Mouse (Mus musculus) MEL (cell line): Measurements from ENCODE around the gene Srsf10. TPM values are rescaled to one million over a fixed set of nuclear protein-coding genes. Genes with fewer than 3 reads are reported as not detected.

Experiments
- DNase-seq: peaks from one replicate; pipeline ENCODE4 v3.0.0; 2011; ENCODE audit warnings: low read depth, low spot score
- H3K27ac ChIP-seq: 2 replicates; pipeline ENCODE4 v1.5.1; 2012; ENCODE audit warnings: low read depth, mild to moderate bottlenecking, control low read depth, low read length, moderate library complexity; ENCODE audit not compliant: control insufficient read depth
- H3K27me3 ChIP-seq, 2 experiments: fragments of 150-350 bp in 1 of 2; sonication (generic) in 1 of 2; 2 replicates each; pipeline ENCODE4 v1.6.1; 2012; ENCODE audit warnings: low read length in 2 of 2, mild to moderate bottlenecking in 2 of 2, improper control_type of control experiment in 1 of 2, moderate library complexity in 1 of 2; ENCODE audit not compliant: insufficient read depth in 2 of 2, control insufficient read depth in 1 of 2
- H3K36me3 ChIP-seq, 2 experiments: 2 replicates each; pipeline ENCODE4 v1.6.1; 2012 to 2014; ENCODE audit warnings: low read length in 2 of 2, improper control_type of control experiment in 1 of 2, inconsistent platforms in 1 of 2, mild to moderate bottlenecking in 1 of 2; ENCODE audit not compliant: insufficient read depth in 2 of 2, control insufficient read depth in 1 of 2
- H3K4me1 ChIP-seq, 2 experiments: fragments of 150-350 bp in 1 of 2; sonication (generic) in 1 of 2; 2 replicates each; pipeline ENCODE4 v1.6.1; 2012; ENCODE audit warnings: low read length in 2 of 2, improper control_type of control experiment in 1 of 2, mild to moderate bottlenecking in 1 of 2; ENCODE audit not compliant: insufficient read depth in 2 of 2, control insufficient read depth in 1 of 2
- H3K4me3 ChIP-seq, 2 experiments: fragments of 150-350 bp in 1 of 2; sonication (generic) in 1 of 2; 2 replicates each; pipeline ENCODE4 v1.5.1; 2012; ENCODE audit warnings: low read depth in 2 of 2, low read length in 2 of 2, mild to moderate bottlenecking in 2 of 2, moderate library complexity in 2 of 2, control low read depth in 1 of 2, improper control_type of control experiment in 1 of 2; ENCODE audit not compliant: control insufficient read depth in 1 of 2, insufficient read depth in 1 of 2
- H3K79me2 ChIP-seq: 2 replicates; pipeline ENCODE4 v1.6.1; 2012; ENCODE audit warnings: mild to moderate bottlenecking, low read length, moderate library complexity; ENCODE audit not compliant: control insufficient read depth, poor library complexity, insufficient read depth
- H3K9ac ChIP-seq: 2 replicates; pipeline ENCODE4 v1.6.1; 2012; ENCODE audit warnings: low read depth, mild to moderate bottlenecking, control low read depth, low read length, moderate library complexity; ENCODE audit not compliant: control insufficient read depth, poor library complexity, severe bottlenecking
- H3K9me3 ChIP-seq: fragments of 150-350 bp; sonication (generic); replicated peaks from 2 replicates; pipeline ENCODE4 v1.6.1; 2012; ENCODE audit warnings: mild to moderate bottlenecking, low read length, improper control_type of control experiment, moderate library complexity; ENCODE audit not compliant: insufficient read depth
- CHD1 ChIP-seq: IDR thresholded peaks from 2 replicates; pipeline ENCODE4 v1.6.1; 2012; ENCODE audit warnings: low read depth, mild to moderate bottlenecking, inconsistent platforms, low read length, improper control_type of control experiment
- EP300 ChIP-seq, 2 experiments: IDR thresholded peaks; 2 replicates each; pipeline ENCODE4 v1.6.1; 2011; ENCODE audit warnings: improper control_type of control experiment in 2 of 2, low read length in 2 of 2, low read depth in 1 of 2, mild to moderate bottlenecking in 1 of 2
- ETS1 ChIP-seq: IDR thresholded peaks from 2 replicates; pipeline ENCODE4 v1.6.1; 2012; ENCODE audit warnings: low read depth, mild to moderate bottlenecking, inconsistent platforms, low read length, improper control_type of control experiment, moderate library complexity
- GABPA ChIP-seq: IDR thresholded peaks from 2 replicates; pipeline ENCODE4 v1.6.1; 2012; ENCODE audit warnings: low read depth, mild to moderate bottlenecking, inconsistent platforms, low read length, improper control_type of control experiment, moderate library complexity
- GATA1 ChIP-seq: IDR thresholded peaks from 2 replicates; pipeline ENCODE4 v1.6.1; 2011; ENCODE audit warnings: low read depth, low read length, improper control_type of control experiment
- HCFC1 ChIP-seq: IDR thresholded peaks from 2 replicates; pipeline ENCODE4 v1.6.1; 2012; ENCODE audit warnings: low read depth, mild to moderate bottlenecking, inconsistent platforms, low read length, improper control_type of control experiment, moderate library complexity
- KAT2A ChIP-seq: conservative IDR thresholded peaks from 2 replicates; pipeline ENCODE4 v1.6.1; 2012; ENCODE audit warnings: low read depth, low read length, improper control_type of control experiment, inconsistent platforms
- MAFK ChIP-seq: IDR thresholded peaks from 2 replicates; pipeline ENCODE4 v1.6.1; 2011; ENCODE audit warnings: low read depth, mild to moderate bottlenecking, low read length, improper control_type of control experiment, borderline replicate concordance
- MAX ChIP-seq: IDR thresholded peaks from 2 replicates; pipeline ENCODE4 v1.6.1; 2011; ENCODE audit warnings: low read length, improper control_type of control experiment
- MEF2A ChIP-seq: IDR thresholded peaks from 2 replicates; pipeline ENCODE4 v1.6.1; 2014; ENCODE audit warnings: low read depth, mild to moderate bottlenecking, inconsistent platforms, low read length, improper control_type of control experiment; ENCODE audit not compliant: poor library complexity, insufficient replicate concordance, severe bottlenecking; ENCODE audit errors: extremely low read depth
- MYC ChIP-seq: IDR thresholded peaks from 2 replicates; pipeline ENCODE4 v1.6.1; 2011; ENCODE audit warnings: low read depth, mild to moderate bottlenecking, low read length, improper control_type of control experiment, moderate library complexity
- POLR2AphosphoS5 ChIP-seq: IDR thresholded peaks from 2 replicates; pipeline ENCODE4 v1.6.1; 2012; ENCODE audit warnings: low read depth, borderline replicate concordance, mild to moderate bottlenecking, inconsistent platforms, low read length, moderate library complexity, mixed read lengths
- TAL1 ChIP-seq: IDR thresholded peaks from 2 replicates; pipeline ENCODE4 v1.6.1; 2012; ENCODE audit warnings: mild to moderate bottlenecking, inconsistent platforms, low read length, moderate library complexity, mixed read lengths
- TBP ChIP-seq: IDR thresholded peaks from 2 replicates; pipeline ENCODE4 v1.8.0; 2011; ENCODE audit warnings: low read depth, low read length, improper control_type of control experiment
- UBTF ChIP-seq: IDR thresholded peaks from 2 replicates; pipeline ENCODE4 v1.6.1; 2012; ENCODE audit warnings: low read depth, mild to moderate bottlenecking, inconsistent platforms, low read length, improper control_type of control experiment, moderate library complexity, borderline replicate concordance; ENCODE audit not compliant: insufficient read depth
- polyA plus RNA-seq, 2 experiments: library from polyadenylated mRNA; stranded (reverse) in 1 of 2; unstranded in 1 of 2; fragments of >175 nt in 1 of 2; fragments of >200 nt in 1 of 2; gene quantifications; 2 replicates each; pipeline versions ENCODE4 v1.2.1 to v1.2.4; 2012; ENCODE audit warnings: low replicate concordance in 2 of 2, low read depth in 1 of 2; ENCODE audit not compliant: insufficient read length in 2 of 2, insufficient read depth in 1 of 2, missing spikeins in 1 of 2
- total RNA-seq: library from RNA; depleted of rRNA; stranded (reverse); fragments of 300-350 nt; gene quantifications from 2 replicates; pipeline ENCODE4 v1.2.3, GENCODE M21; 2012

The Srsf10 gene
- total and polyA plus RNA-seq, 3 experiments: 142 to 361 (median 222) TPM

DNA sequence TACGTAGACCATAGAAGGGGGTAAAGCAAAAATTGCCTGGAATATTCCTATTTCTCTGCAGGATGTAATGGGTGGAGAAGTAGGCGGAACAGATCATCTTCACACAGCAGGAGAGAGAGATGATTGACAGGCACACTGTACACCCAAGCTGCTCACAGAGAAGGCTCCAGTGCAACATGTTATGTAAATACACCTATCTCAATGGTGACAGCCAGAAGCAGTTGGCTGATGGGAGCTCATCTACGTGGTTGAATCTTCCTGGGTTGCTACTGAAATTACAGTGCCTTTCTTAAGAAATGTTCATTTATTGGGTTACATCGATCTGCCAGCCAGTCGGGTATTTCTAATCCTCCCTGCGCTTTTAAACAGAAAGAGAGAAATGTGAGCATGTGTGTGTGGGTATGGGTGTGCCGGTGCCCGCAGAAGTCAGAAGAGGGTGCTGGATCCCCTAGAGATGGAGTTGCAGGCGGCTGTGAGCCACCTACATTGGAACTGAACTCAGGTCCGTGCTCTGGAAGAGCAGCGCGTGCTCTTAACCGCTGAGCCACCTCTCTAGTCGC, 1.5 kb upstream of the Srsf10 start:
- Histone ChIP-seq H3K9me3 (no peaks in the 10 kb centered on the region), H3K27ac (no peak overlapping the region), H3K79me2 (peaks cover 27% of the 10 kb centered on the region), H3K4me1 (peaks cover 12 to 41% of the 10 kb centered on the region in 2 experiments), H3K4me3 (no peak overlapping the region)
- no peak for TF ChIP-seq TBP
- TF ChIP-seq CHD1: no peak
- TF ChIP-seq, all 39 proteins: peak for 0
- H3K9ac ChIP-seq: no peak overlapping the region
- H3K36me3 ChIP-seq: peaks cover 8 to 38% of the 10 kb centered on the region in 2 experiments
- no peak for DNase-seq
- H3K27me3 ChIP-seq: no peaks in the 10 kb centered on the region

GRCm38 (mm10) chr4:135854630-135855029, 917 bp upstream of the Srsf10 start:
- Histone ChIP-seq H3K9ac (peak overlapping the region; percentile 83), H3K36me3 (peaks cover 11 to 44% of the 10 kb centered on the region in 2 experiments), H3K27ac (no peak overlapping the region), H3K9me3 (no peaks in the 10 kb centered on the region), H3K4me1 (peaks cover 12 to 44% of the 10 kb centered on the region in 2 experiments), H3K27me3 (no peaks in the 10 kb centered on the region), H3K79me2 (peaks cover 33% of the 10 kb centered on the region)
- DNase-seq: no peak
- TF ChIP-seq EP300 (IDR thresholded peaks at IDR 0.05; ENCODE audit: low read depth in 1 of 2, low read length in 2 of 2): no peak
- TF ChIP-seq ETS1: no peak
- no peak for TF ChIP-seq HCFC1
- TF ChIP-seq MAX: no peak
- no peak for TF ChIP-seq KAT2A
- no peak for TF ChIP-seq GATA1
- no peak for TF ChIP-seq UBTF
- TF ChIP-seq CHD1: no peak
- no peak for TF ChIP-seq TBP
- no peak for TF ChIP-seq MEF2A
- TF ChIP-seq GABPA: no peak
- TF ChIP-seq MAFK: no peak
- no peak for TF ChIP-seq TAL1
- TF ChIP-seq MYC: no peak
- no peak for TF ChIP-seq POLR2AphosphoS5
- TF ChIP-seq, all 39 proteins: peak for 0
- no peak overlapping the region; a peak in 2 of 4 replicates for H3K4me3 ChIP-seq
